Mouse (Mus musculus): Measurements from ENCODE around the gene Gpr33.
A peak's percentile ranks its signal among the peaks of the same experiment; 100 is the strongest.

Gene Gpr33

GRCm38 (mm10) chr12:51985163-51985748, 42.6 kb downstream of the Gpr33 start:
- no peak for DNase-seq (ENCODE audit: low read depth, low spot score)

GRCm38 (mm10) chr12:51983625-51984024, 44.2 kb downstream of the Gpr33 start:
- DNase-seq (ENCODE audit: low read depth, low spot score), result no peak

DNA sequence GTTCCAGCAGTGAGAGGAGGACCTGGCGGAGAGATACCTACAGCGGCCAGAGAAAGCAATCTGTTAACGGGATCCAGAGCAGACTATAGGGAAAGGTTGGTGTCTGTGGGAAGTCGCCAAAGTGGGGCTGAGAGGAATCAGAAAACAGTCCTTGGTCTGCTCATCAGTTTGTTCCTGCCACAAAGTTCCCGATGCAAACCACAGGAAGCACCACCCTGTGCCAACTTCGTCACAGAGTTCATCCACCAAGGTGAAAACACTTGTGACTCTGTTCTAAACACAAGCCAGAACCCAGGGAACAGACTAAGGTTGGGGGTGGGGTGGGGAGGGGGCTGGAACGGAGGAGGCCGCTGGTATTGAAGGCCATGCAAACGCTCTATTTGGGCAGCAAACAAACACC, 51.3 kb downstream of the Gpr33 start:
- peak; percentile 25 for DNase-seq (ENCODE audit: low read depth, low spot score)

GRCm38 (mm10) chr12:51974381-51974780, 53.5 kb downstream of the Gpr33 start:
- DNase-seq (ENCODE audit: low read depth, low spot score), result peak; percentile 79

Measured in ZHBTc4 (cell line).